Mouse (Mus musculus) MEL (cell line): ENCODE data around the gene Nckipsd. TPM values are rescaled to one million over a fixed set of nuclear protein-coding genes. Genes with fewer than 3 reads are reported as not detected.

Experiments
- DNase-seq: peaks from one replicate; pipeline ENCODE4 v3.0.0; 2011; ENCODE audit warnings: low read depth, low spot score
- H3K27ac ChIP-seq: 2 replicates; pipeline ENCODE4 v1.5.1; 2012; ENCODE audit warnings: low read depth, mild to moderate bottlenecking, control low read depth, low read length, moderate library complexity; ENCODE audit not compliant: control insufficient read depth
- H3K27me3 ChIP-seq, 2 experiments: fragments of 150-350 bp in 1 of 2; sonication (generic) in 1 of 2; 2 replicates each; pipeline ENCODE4 v1.6.1; 2012; ENCODE audit warnings: low read length in 2 of 2, mild to moderate bottlenecking in 2 of 2, improper control_type of control experiment in 1 of 2, moderate library complexity in 1 of 2; ENCODE audit not compliant: insufficient read depth in 2 of 2, control insufficient read depth in 1 of 2
- H3K36me3 ChIP-seq, 2 experiments: 2 replicates each; pipeline ENCODE4 v1.6.1; 2012 to 2014; ENCODE audit warnings: low read length in 2 of 2, improper control_type of control experiment in 1 of 2, inconsistent platforms in 1 of 2, mild to moderate bottlenecking in 1 of 2; ENCODE audit not compliant: insufficient read depth in 2 of 2, control insufficient read depth in 1 of 2
- H3K4me1 ChIP-seq, 2 experiments: fragments of 150-350 bp in 1 of 2; sonication (generic) in 1 of 2; 2 replicates each; pipeline ENCODE4 v1.6.1; 2012; ENCODE audit warnings: low read length in 2 of 2, improper control_type of control experiment in 1 of 2, mild to moderate bottlenecking in 1 of 2; ENCODE audit not compliant: insufficient read depth in 2 of 2, control insufficient read depth in 1 of 2
- H3K4me3 ChIP-seq, 2 experiments: fragments of 150-350 bp in 1 of 2; sonication (generic) in 1 of 2; 2 replicates each; pipeline ENCODE4 v1.5.1; 2012; ENCODE audit warnings: low read depth in 2 of 2, low read length in 2 of 2, mild to moderate bottlenecking in 2 of 2, moderate library complexity in 2 of 2, control low read depth in 1 of 2, improper control_type of control experiment in 1 of 2; ENCODE audit not compliant: control insufficient read depth in 1 of 2, insufficient read depth in 1 of 2
- H3K79me2 ChIP-seq: 2 replicates; pipeline ENCODE4 v1.6.1; 2012; ENCODE audit warnings: mild to moderate bottlenecking, low read length, moderate library complexity; ENCODE audit not compliant: control insufficient read depth, poor library complexity, insufficient read depth
- H3K9ac ChIP-seq: 2 replicates; pipeline ENCODE4 v1.6.1; 2012; ENCODE audit warnings: low read depth, mild to moderate bottlenecking, control low read depth, low read length, moderate library complexity; ENCODE audit not compliant: control insufficient read depth, poor library complexity, severe bottlenecking
- H3K9me3 ChIP-seq: fragments of 150-350 bp; sonication (generic); replicated peaks from 2 replicates; pipeline ENCODE4 v1.6.1; 2012; ENCODE audit warnings: mild to moderate bottlenecking, low read length, improper control_type of control experiment, moderate library complexity; ENCODE audit not compliant: insufficient read depth
- BHLHE40 ChIP-seq: IDR thresholded peaks from 2 replicates; pipeline ENCODE4 v1.6.1; 2012; ENCODE audit warnings: low read depth, mild to moderate bottlenecking, inconsistent platforms, low read length, improper control_type of control experiment, borderline replicate concordance
- CHD1 ChIP-seq: IDR thresholded peaks from 2 replicates; pipeline ENCODE4 v1.6.1; 2012; ENCODE audit warnings: low read depth, mild to moderate bottlenecking, inconsistent platforms, low read length, improper control_type of control experiment
- E2F4 ChIP-seq: IDR thresholded peaks from 2 replicates; pipeline ENCODE4 v1.6.1; 2011; ENCODE audit warnings: low read depth, low read length, improper control_type of control experiment, borderline replicate concordance
- ELF1 ChIP-seq: IDR thresholded peaks from 2 replicates; pipeline ENCODE4 v1.6.1; 2014; ENCODE audit warnings: low read depth, mild to moderate bottlenecking, inconsistent platforms, low read length, improper control_type of control experiment, moderate library complexity
- ETS1 ChIP-seq: IDR thresholded peaks from 2 replicates; pipeline ENCODE4 v1.6.1; 2012; ENCODE audit warnings: low read depth, mild to moderate bottlenecking, inconsistent platforms, low read length, improper control_type of control experiment, moderate library complexity
- KAT2A ChIP-seq: conservative IDR thresholded peaks from 2 replicates; pipeline ENCODE4 v1.6.1; 2012; ENCODE audit warnings: low read depth, low read length, improper control_type of control experiment, inconsistent platforms
- MAFK ChIP-seq: IDR thresholded peaks from 2 replicates; pipeline ENCODE4 v1.6.1; 2011; ENCODE audit warnings: low read depth, mild to moderate bottlenecking, low read length, improper control_type of control experiment, borderline replicate concordance
- MAX ChIP-seq: IDR thresholded peaks from 2 replicates; pipeline ENCODE4 v1.6.1; 2011; ENCODE audit warnings: low read length, improper control_type of control experiment
- MAZ ChIP-seq: IDR thresholded peaks from 2 replicates; pipeline ENCODE4 v1.6.1; 2012; ENCODE audit warnings: low read depth, mild to moderate bottlenecking, inconsistent platforms, low read length, improper control_type of control experiment
- MXI1 ChIP-seq: IDR thresholded peaks from 2 replicates; pipeline ENCODE4 v1.6.1; 2011; ENCODE audit warnings: mild to moderate bottlenecking, low read depth, low read length, improper control_type of control experiment
- MYC ChIP-seq: IDR thresholded peaks from 2 replicates; pipeline ENCODE4 v1.6.1; 2011; ENCODE audit warnings: low read depth, mild to moderate bottlenecking, low read length, improper control_type of control experiment, moderate library complexity
- NELFE ChIP-seq: IDR thresholded peaks from 2 replicates; pipeline ENCODE4 v1.6.1; 2011; ENCODE audit warnings: low read depth, low read length, improper control_type of control experiment
- POLR2A ChIP-seq, 2 experiments: IDR thresholded peaks; 2 replicates each; pipeline ENCODE4 v1.6.1; 2011 to 2012; ENCODE audit warnings: low read length in 2 of 2, mild to moderate bottlenecking in 2 of 2, control low read depth in 1 of 2, improper control_type of control experiment in 1 of 2, low read depth in 1 of 2, moderate library complexity in 1 of 2; ENCODE audit not compliant: control insufficient read depth in 1 of 2, insufficient read depth in 1 of 2, poor library complexity in 1 of 2
- POLR2AphosphoS5 ChIP-seq: IDR thresholded peaks from 2 replicates; pipeline ENCODE4 v1.6.1; 2012; ENCODE audit warnings: low read depth, borderline replicate concordance, mild to moderate bottlenecking, inconsistent platforms, low read length, moderate library complexity, mixed read lengths
- TBP ChIP-seq: IDR thresholded peaks from 2 replicates; pipeline ENCODE4 v1.8.0; 2011; ENCODE audit warnings: low read depth, low read length, improper control_type of control experiment
- TCF12 ChIP-seq: IDR thresholded peaks from 2 replicates; pipeline ENCODE4 v1.6.1; 2014; ENCODE audit warnings: low read depth, mild to moderate bottlenecking, inconsistent platforms, low read length, improper control_type of control experiment, moderate library complexity
- USF2 ChIP-seq, 2 experiments: IDR thresholded peaks; 2 replicates each; pipeline ENCODE4 v1.6.1; 2011 to 2012; ENCODE audit warnings: improper control_type of control experiment in 2 of 2, low read length in 2 of 2, borderline replicate concordance in 1 of 2, inconsistent platforms in 1 of 2, low read depth in 1 of 2, mild to moderate bottlenecking in 1 of 2; ENCODE audit not compliant: insufficient read depth in 1 of 2
- ZC3H11A ChIP-seq: IDR thresholded peaks from 2 replicates; pipeline ENCODE4 v1.6.1; 2012; ENCODE audit warnings: low read depth, mild to moderate bottlenecking, inconsistent platforms, low read length, improper control_type of control experiment
- ZKSCAN1 ChIP-seq: IDR thresholded peaks from 2 replicates; pipeline ENCODE4 v1.6.1; 2012; ENCODE audit warnings: low read depth, mild to moderate bottlenecking, inconsistent platforms, low read length, improper control_type of control experiment, moderate library complexity
- ZMIZ1 ChIP-seq: IDR thresholded peaks from 2 replicates; pipeline ENCODE4 v1.6.1; 2012; ENCODE audit warnings: low read depth, mild to moderate bottlenecking, inconsistent platforms, low read length, improper control_type of control experiment, moderate library complexity
- ZNF384 ChIP-seq: IDR thresholded peaks from 2 replicates; pipeline ENCODE4 v1.6.1; 2012; ENCODE audit warnings: low read depth, mild to moderate bottlenecking, inconsistent platforms, low read length, improper control_type of control experiment
- polyA plus RNA-seq, 2 experiments: library from polyadenylated mRNA; stranded (reverse) in 1 of 2; unstranded in 1 of 2; fragments of >175 nt in 1 of 2; fragments of >200 nt in 1 of 2; gene quantifications; 2 replicates each; pipeline versions ENCODE4 v1.2.1 to v1.2.4; 2012; ENCODE audit warnings: low replicate concordance in 2 of 2, low read depth in 1 of 2; ENCODE audit not compliant: insufficient read length in 2 of 2, insufficient read depth in 1 of 2, missing spikeins in 1 of 2
- total RNA-seq: library from RNA; depleted of rRNA; stranded (reverse); fragments of 300-350 nt; gene quantifications from 2 replicates; pipeline ENCODE4 v1.2.3, GENCODE M21; 2012

Nckipsd gene
- total and polyA plus RNA-seq, 3 experiments, result 6.6 to 10.3 TPM; not detected in 1

- TF ChIP-seq ZMIZ1 (no peak), TBP (peak; percentile 54; the same call in 1 of the 2 replicates), POLR2AphosphoS5 (no peak)
Observed at GRCm38 (mm10) chr9:108853635-108854240, 45.6 kb downstream of the Nckipsd start (continued).

- Histone ChIP-seq H3K79me2 (no peaks in the 10 kb centered on the region; the same call in 1 of the 2 replicates), H3K9me3 (no peaks in the 10 kb centered on the region), H3K27ac (peak overlapping the region; percentile 33), H3K4me3 (peak overlapping the region; percentile 66 to 89), H3K4me1 (peaks cover 0 to 8% of the 10 kb centered on the region in 2 experiments; a peak in 3 of 4 replicates), H3K9ac (peak overlapping the region; percentile 66), H3K36me3 (peaks cover 0 to 6% of the 10 kb centered on the region in 2 experiments; a peak in 2 of 4 replicates), H3K27me3 (no peaks in the 10 kb centered on the region)
- TF ChIP-seq POLR2A (IDR thresholded peaks at IDR 0.05; ENCODE audit: control insufficient read depth in 1 of 2, insufficient read depth in 1 of 2, low read depth in 1 of 2, low read length in 2 of 2, poor library complexity in 1 of 2) (peak; percentile 83 to 89), USF2 (IDR thresholded peaks at IDR 0.05; ENCODE audit: borderline replicate concordance in 1 of 2, insufficient read depth in 1 of 2, low read depth in 1 of 2, low read length in 2 of 2) (no peak), KAT2A (no peak), POLR2AphosphoS5 (no peak), ZKSCAN1 (no peak), NELFE (peak; percentile 52), E2F4 (no peak), ELF1 (no peak), MXI1 (no peak), MAFK (0 out of 2 replicates have a peak, but pooled peaks have one; percentile 12), TBP (peak; percentile 60; the same call in 1 of the 2 replicates), BHLHE40 (no peak), MYC (no peak; the same call in 1 of the 2 replicates), MAX (no peak), ZNF384 (no peak), ZC3H11A (no peak), MAZ (no peak), TCF12 (no peak), CHD1 (no peak), ETS1 (peak; percentile 3; the same call in 1 of the 2 replicates)
- DNase-seq, result peak; percentile 95
Observed at GRCm38 (mm10) chr9:108854241-108854696, 46.1 kb downstream of the Nckipsd start.
